Mouse (Mus musculus): ENCODE measurements at regions not wholly inside any gene's neighbourhood (a gene's known extent, or its start where the extent isn't known, plus 50 kb on each side); places are given as distances from the start of the nearest gene placed in this dataset.

DNA sequence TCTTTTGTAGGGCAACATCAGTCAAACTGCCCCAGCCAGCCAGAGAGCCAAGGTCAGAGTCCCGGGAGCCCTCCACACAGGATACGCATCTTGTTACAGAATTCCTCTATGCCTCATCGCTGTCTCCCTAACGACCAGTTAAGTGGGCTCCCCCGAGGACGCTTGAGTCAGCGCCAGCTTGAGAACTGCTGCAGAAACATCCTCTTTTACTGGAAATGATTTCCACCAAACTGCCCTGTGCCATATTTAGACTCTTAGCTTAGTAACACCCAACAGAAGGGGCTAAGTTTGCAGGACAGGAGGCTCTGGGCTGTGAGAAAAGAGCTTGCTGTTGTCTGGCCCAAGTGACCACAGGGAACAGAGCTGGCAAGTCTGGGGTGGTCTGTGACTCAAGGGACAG, 357.0 kb downstream of the Setd4 start:
- DNase-seq, result peak; percentile 18

DNA sequence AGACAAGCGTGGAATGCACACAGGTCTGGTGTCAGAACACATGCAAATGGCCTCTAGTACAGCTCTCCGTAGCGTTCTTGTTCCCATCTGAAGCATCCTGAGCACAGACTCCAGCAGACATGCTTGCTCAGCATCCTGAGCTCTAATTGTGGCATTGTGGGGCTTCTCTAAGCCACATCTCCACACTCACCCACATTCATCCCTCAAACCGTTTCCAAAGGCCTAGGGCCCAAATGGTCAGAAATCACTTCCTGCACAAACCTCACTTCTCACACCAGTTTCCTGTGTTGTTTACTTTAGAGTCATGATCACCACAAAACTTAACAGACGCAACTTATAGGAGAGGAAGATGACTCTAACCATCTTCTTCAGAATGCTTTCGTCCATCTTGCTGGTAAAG, 358.1 kb downstream of the Setd4 start:
- DNase-seq, result no peak

DNA sequence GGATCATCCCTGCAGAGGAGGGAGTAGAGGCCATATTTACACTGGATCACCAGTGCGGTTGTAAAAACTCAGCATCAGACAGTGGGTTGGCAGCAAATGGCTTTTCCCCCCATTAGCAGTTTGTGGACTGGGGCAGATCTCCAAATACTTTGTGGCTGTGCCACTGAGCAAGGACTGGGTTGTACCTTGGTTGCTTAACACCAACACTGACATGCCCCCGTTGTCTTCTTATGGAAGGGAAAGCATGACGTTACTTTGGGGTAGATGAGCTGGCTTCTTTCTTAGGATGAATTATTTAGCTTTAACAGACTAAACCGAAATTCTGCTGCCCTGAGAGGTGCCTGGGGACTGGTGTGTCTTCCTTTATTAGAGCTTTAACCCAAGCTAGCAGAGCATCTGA, 365.0 kb downstream of the Setd4 start:
- no peak for DNase-seq

DNA sequence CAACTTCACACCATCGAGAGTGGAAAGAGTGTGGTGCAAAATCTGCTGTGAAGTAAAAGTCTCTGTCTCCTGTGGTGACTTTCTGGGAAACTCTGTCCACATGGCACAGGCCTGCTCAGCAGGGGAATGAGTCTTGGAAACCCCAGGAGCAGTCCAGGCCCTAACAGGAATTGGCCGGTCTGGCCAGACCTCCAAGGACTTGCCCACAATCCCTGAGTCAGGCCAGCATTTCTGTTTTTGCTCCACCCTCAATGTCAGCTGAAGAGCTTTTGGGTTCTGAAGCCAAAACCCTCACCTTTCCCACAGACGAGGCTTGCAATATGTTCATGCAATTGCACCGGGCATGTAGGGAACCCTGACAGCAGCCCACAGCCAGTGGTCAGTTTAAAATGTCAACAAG, 365.5 kb downstream of the Setd4 start:
- no peak for DNase-seq

DNA sequence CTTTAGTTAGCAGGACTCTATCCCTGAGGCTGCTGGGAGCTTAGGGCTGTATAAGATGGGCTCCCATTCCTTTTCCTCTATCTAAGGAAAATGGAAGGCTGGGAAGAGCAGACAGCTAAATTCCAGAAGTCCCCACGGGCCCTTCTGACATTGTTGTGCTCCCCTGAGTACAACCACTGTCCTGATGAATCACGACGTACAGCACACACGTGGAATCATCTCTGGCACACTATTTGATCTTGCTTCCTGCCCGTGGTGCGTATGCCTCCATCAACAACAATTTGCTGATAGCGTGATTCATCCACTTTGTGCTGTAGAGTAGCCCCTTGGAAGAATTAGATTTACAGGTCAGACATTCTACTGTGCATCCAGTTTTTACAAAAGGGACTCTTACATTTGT, 378.2 kb downstream of the Setd4 start:
- DNase-seq, result no peak

DNA sequence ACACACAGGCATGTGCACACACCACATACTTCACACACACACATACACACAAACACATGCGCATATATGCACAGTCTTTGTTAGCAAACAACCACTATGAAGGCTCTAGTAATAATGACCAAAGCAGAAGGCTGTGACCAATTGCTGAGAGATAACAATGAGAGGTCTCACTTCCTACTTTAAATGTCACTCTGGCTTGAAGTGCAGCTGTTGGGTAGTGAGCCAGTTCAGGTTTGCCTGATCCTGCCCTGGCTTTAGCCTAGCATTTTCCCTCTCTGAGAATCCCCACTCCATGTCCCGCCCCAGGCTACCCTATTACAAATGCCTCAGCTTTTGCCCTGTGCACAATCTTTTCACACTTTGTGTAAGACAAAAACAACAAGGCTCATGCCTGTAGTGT, 378.7 kb downstream of the Setd4 start:
- no peak for DNase-seq

DNA sequence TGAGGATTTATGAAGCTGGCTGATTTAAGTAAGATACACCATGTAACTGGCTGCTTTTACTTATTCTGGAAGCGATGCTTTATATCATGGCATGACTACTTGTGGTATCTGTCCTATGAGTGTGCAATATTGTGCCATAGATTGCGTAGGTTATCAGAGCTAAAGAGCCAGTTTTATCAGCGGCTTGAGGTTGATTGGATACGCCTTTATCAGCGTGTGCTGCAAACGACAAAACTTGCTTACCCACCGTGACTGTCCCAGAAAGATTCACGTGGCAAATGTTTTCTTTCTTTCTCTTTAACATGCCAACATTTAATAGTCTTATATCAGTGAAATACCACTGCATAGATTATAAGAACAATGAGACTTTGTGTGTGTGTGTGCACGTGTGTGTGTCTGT, 384.1 kb downstream of the Setd4 start:
- DNase-seq, result no peak

DNA sequence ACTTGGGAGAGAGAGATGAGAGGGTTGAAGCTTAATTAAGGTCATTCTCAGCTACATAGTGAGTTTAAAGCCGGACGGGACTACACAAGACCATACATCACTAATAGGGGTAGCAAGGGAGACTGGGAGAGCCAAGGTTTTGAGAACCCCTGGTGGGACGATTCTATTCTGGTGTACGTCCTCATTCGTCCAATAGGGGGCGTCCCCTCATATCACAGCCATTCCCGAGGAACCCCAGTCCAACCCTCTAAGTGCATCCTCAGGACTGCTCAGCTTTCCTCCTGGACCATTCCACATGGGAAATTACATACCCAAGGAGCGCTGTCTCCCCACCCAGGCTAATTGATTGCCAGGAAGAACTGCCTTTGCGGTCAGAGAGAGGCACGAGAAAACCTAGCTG, 385.5 kb downstream of the Setd4 start:
- DNase-seq, result peak; percentile 8

DNA sequence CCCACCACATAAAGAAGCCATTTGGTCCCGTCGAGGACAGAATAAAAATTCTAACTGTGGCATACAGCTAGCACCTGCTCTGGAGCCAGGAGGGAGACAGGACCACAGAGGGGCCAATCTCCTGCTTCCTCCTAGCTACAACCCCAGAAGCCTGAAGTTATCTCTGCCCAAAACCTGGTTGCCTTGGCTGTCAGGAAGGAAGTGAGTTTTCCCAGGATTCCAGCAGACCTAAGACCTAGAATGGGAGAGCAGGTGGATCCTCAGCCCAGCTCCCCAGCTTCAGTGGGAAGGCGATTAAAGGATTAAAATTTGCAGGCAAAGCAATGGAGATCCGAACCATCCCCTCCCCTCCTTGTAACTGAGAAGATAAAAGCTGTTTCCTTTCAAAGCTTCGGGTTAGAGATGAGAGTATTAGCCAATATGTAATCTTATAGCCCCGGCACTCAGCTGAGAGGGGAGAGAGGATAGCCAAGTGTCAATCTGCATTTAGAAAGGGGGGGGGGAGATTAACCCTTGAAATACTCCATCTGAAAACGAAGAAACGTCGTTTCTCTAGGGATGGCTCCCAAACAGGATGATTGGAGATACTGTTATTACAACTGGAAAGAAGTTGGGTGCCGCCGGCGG, 386.1 kb downstream of the Setd4 start:
- DNase-seq, result peak; percentile 83

DNA sequence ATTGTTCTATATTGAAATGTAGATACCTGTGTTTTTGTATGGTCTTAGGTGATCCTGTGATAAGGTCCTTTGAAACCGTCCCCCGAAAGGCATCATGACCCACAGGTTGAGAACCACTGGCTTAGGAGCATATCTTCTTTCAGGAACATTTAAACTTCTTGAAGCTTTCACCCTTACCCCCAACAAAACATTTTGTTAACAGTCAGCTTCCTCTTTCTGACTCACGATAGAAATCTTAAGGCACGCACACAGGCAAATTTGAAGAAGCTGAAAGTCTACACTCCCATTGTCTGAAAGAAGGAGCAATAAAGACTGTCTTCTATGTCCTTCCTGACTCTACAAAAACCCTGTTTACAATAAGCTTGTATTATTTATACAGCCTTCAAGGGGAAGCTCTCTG, 388.2 kb downstream of the Setd4 start:
- no peak for DNase-seq

DNA sequence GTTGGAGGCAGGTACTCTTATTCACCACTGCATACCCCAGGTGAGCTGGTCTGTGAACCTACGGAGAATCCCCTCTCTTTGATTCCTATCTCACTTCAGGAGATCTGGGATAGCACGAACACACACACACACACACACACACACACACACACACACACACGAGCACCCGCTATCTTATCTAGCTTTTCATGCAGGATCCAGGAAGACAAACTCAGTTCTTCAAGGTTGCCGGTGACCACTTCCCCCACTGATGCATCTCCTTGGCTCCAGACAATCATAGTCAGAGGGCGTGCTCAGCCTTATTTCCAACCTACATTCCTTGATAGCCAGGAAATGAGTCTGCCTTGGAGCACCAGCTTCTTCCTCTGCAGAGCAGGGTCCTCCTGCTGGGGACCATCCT, 387.7 kb upstream of the Runx1 start:
- no peak for DNase-seq

DNA sequence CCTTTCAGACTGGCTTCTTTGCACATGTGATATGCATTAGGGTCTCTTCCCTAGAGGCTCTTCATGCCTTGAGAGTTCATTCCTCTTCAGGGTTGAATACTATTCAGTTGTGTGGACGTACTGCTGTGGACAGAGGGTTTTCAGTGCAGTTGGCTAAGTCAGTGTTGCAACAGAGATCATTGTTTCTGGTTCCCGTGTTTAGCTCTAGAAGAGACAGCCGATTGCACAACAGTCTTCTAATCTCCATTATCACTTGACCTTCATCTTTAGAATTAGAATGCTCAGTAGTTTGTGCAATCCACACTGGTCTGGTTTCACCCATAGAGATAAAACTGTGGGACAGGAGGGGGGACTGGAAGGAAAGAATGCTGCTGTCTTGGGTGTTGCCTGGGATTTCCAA, 381.7 kb upstream of the Runx1 start:
- no peak for DNase-seq

DNA sequence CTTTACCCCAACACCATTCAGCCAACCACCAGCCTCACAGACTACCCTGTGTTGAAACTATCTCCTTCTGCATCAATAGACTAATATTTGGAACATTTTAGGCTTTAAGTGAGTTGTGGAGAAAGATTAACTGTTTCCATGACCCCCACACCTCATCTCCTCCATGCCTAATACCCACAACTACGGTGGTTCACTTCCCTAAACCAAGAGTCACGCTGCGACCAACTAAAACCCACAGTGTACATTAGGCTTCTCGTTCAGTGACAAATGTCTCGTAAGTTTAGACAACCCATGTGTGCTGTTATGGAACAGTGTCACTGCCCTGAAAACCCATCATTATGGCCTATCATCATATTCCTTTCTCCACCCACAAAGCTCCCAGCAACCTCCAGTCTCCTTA, 381.3 kb upstream of the Runx1 start:
- no peak for DNase-seq

DNA sequence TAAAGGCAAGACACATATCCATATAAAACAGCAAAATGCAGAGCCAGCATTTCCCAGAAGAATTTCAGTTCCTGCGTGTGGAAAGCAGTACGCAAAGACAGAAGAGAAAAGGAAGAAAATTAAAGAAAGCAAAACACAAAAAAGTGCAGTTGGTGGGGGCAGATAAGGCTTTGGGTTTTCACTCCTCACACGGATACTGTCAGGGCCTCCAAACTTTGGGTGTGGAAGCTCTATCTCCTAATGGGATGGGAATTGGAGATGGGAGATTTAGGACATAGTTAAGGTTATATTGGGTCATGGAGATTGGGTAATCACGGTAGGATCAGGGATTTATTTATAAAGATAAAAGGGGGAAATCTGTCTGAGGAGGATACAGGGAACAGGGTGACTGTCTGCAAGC, 380.4 kb upstream of the Runx1 start:
- no peak for DNase-seq

DNA sequence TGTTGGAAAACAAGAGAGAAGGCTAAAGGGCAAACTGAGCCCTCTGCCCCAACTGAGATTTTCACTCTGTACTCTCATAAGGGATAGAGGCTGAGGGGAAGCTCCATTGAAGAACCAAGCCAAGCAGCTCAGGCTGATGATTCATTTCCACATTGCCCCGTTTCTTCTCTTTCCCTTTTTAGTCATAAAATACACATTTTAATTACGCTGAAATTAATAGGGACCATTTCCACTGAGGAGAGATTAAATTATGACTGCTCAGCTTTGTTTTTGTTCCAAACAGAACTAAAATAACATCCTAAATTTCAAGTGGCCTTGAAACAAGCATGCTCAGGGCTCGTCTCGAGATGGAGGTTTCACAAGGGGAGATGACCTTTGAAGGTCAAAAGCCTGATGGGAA, 378.7 kb upstream of the Runx1 start:
- no peak for DNase-seq

DNA sequence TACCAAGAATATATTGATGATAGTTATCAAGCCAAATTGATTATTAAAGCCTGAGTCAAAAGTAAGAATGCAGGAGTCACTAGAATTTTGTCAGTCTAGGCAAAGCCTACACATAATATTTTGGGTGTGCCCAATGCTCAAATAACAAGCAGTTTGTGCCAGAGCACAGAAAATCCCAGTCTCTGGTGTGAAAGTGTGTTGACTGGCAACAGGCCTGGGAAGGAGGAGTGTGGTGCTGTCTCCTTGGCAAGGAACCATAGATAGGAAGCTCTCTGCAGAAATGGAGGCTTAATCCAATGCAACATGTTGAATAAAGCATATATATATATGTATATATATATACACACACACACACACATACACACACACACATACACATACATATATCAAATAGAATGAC, 376.6 kb upstream of the Runx1 start:
- DNase-seq, result no peak

DNA sequence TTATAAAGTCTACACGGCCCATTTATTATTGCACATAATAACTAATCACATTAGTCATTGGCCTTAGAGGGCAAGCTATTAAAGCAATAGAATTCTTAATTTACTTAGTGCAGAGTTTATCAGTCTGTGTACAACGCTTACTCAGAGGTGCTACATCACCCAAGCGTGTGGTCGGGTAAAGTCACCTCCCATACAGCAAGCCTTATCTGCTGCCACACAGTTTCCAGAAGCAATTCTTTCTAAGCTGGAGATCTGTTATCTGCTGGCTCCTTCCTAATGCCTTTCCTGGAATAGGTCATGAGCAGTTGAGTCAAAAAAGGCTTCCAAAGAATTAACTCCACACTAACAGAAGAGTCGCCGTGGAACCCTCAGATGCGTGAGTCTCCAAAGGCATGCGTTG, 371.4 kb upstream of the Runx1 start:
- DNase-seq, result no peak

DNA sequence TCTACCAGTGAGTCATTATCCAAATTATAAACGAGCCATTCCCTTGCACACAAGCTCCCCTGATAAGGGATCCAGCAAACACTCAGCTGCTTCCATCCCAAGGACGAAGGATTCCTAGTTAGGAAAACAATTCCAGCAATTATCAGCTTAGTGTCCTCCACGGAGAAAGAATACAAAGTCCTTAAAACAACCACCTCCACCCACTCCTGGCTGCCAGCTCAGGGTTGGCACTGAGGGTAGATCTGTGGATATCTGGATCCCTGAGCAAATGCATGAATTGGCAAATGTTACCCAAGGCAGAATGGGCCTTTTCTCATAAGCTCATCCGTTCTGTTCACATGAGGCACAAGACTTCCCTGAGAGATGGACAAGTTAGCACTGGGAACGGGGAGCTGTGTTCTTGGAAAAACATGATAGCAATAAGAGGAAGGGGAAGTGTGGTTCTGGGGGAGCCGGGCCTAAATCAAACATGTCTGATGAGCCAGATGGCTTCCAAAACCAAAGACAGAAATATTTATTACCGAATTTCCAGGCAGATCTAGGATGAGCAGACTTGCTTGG, 368.1 kb upstream of the Runx1 start:
- no peak for DNase-seq

DNA sequence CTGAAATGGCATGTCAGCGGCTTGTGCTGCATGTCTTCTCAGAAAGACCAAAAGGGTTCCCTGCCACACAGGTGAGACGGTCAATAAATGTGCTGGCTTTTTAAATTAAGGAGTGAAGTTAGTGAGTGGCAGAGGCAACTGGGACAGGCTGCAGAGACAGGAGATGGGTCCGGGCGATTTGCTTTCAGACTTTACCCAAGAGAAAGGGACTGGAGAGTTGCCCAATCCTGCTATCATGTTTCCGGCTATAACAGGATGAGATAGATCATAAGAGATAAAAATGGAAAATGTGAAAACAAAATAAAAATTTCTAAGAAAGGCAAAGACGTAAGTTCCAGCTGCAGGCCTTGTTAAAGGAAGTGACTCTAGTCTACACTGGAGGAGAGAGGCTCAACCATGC, 367.3 kb upstream of the Runx1 start:
- no peak for DNase-seq

DNA sequence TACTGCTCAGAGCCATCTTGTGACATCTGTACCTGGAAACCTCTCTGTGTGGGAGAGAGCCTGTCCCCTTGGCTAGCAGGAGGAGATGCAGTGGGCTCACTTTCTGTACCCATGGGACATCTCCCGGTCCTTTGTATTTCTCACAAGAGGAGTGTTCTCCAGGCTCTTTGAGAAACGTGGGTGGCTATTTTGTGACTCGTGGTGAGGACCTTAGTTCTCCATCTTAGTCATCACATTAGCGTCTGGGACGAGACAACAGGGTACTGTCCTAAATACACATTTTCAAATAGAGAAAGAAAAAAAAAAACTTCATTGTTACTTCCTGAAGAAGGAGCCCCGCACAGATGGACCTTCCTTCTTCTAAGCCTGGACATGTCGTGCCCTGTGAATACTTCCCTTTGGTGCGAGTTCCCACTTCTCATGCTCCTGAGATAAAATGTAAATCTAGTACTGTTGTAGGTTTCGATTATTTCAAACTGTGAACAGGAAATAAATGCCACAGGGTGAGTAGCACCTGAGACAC, 366.8 kb upstream of the Runx1 start:
- DNase-seq, result no peak

DNA sequence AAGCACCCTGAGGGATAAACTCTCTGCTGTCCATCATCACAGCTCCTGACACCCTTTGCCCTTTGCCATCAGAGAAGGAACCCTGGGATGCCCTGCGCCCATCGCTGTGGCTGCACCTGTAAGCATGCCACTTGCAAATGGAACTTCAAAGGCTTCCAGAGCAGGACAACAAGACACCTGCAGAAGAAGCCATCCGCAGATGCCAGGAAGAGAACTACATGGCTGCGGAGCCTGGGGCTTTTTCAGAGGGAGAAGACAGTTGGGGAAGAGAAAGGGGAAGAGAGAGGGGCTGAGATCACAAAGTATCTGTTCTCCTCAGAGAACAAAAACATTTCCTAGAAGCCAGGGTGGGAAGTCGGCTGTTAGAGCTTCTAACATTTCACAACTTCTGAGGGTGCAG, 365.2 kb upstream of the Runx1 start:
- DNase-seq, result no peak

DNA sequence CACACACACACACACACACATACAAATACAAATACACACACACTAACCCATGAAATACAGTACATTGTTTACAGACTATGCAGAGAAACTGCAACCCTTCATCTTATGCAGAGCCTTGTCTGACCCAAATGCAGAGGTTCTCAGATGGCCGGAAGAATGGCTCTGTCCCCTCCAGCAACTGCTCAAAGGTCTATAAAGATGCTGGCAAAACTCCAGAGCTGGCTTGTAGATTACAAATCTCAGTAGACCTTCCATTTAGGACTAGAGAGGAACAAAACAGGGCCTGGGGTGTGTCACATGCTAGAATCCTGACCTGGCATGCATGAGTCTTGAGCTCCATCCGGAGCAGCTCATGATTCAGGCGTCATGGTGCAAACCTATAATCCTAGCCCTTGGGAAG, 364.4 kb upstream of the Runx1 start:
- DNase-seq, result no peak

DNA sequence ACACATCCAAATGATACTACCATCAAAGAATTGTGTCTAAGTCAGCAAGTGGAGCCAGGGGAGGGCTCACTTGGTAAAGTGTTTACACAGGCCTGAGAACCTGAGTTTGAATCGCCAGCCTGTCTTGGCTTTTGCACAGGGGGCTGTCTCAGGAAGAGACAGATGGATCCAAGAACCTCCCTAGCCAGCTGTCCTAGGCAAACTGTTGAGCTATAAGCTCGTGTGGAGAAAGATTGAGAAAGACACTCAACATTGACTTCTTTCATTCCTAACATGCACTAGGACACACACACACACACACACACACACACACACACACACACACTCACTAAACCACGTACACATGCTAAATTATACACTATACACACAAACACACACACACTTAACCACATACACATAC, 363.9 kb upstream of the Runx1 start:
- DNase-seq, result no peak

DNA sequence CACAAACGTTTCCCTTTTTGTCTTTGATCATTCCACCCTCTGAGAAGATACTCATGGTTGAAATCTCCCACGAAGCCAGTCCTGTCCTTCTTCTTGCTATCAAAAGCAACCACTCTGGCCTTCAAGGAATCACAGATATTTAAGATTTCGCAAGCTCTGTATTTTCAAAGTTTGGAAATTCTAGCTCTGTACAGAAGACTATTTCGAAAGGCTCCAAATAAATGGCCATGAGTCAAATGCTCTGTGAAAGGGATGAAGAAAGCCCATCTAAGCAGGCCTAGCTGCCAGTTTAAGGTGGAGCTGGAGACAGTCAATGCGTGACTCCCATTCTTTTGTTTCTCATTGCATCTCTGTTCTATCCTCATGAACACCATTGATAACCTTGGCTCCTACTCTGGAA, 363.5 kb upstream of the Runx1 start:
- no peak for DNase-seq

DNA sequence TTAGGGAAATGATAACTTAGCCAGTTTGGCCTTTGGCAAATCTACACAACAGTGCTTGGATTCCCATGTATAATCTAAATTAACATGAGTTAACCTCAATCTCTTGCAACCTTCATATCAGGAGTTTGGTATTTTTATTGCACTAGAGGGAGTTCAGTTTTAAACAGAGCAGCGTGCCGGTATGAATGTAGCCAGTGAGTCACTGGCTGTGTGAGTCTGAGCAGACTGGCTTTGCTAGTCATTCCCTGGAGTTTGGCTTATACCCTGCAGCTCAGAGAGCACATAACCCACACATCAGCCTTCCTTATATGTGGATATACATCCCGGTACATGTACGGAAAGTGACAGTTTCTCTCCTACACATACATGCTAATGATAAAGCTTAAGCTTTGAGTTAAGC, 360.6 kb upstream of the Runx1 start:
- DNase-seq, result no peak

Data from retina, postnatal 1 day (tissue).